9 mouse cellular contexts compared by ENCODE assay signal in the genomic region with DNA sequence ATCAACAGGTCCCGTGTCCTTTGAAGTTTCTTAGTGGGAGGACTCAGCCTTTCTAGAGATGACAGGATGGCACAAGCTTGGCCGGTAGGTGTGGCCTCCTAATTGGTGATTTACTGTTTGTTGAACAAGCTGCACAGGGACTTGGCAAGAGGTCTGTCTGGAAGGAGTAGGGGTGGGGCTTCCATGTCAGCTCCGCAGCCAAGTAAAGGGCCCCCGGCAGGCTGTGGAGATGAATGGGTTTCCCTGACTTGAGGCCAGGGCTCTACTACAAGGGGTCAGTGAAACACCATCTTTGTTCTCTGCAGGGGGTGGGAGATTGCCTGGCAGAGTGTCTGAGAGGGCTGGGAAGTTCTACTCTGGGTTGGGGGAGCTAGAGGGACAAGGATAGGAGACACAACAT.
DNase-seq lines count a peak whose midpoint lies in the region; ATAC-seq and TF ChIP-seq lines count a peak whose summit lies in the region.
"Had no signal": no experiment of that assay in that cellular context is flagged by ENCODE, and none has a peak within 500 bp of the region (broad histone marks: within the 10 kb centered on the region; RNA-seq: fewer than 3 reads in every experiment).

No protein-coding gene starts in this region.

- 22% methylated on average over 4 of the region's 4 CpGs for WGBS in lung, adult 2 months
- 11% methylated on average over 4 of the region's 4 CpGs for WGBS in embryonic facial prominence, embryonic 10.5 days
- 8% methylated on average over 4 of the region's 4 CpGs for WGBS in kidney, embryonic 16.5 days
- 3% methylated on average over 4 of the region's 4 CpGs for WGBS in neural tube, embryonic 13.5 days

- TF ChIP-seq POLR2A in lung, adult 2 months (IDR thresholded peaks at IDR 0.05; ENCODE audit: borderline replicate concordance, extremely low read depth, low read depth, low read length), result no peak

- no peak overlapping the region for H3K4me2 ChIP-seq in kidney, embryonic 16.5 days (replicated peaks; ENCODE audit: low read depth, low read length)
- H3K4me2 ChIP-seq in neural tube, embryonic 13.5 days, result no peak overlapping the region
- H3K4me2 ChIP-seq: midbrain, embryonic 12.5 days had no signal

- peak; percentile 66 for ATAC-seq in kidney, embryonic 16.5 days (ENCODE audit: low FRiP score, low TSS enrichment)
- ATAC-seq in neural tube, embryonic 13.5 days (ENCODE audit: low read depth), result peak; percentile 66

- no peaks in the 10 kb centered on the region; the same call in 1 of the 2 replicates for H3K4me1 ChIP-seq in lung, adult 2 months (ENCODE audit: control insufficient read depth, insufficient read depth, low read length)
- H3K4me1 ChIP-seq in embryonic facial prominence, embryonic 10.5 days, result peaks cover 57% of the 10 kb centered on the region
- peaks cover 21% of the 10 kb centered on the region for H3K4me1 ChIP-seq in kidney, embryonic 16.5 days (ENCODE audit: insufficient read depth, low read length)
- peaks cover 39% of the 10 kb centered on the region for H3K4me1 ChIP-seq in neural tube, embryonic 13.5 days (replicated peaks)

- peak overlapping the region; percentile 55 for H3K27ac ChIP-seq in embryonic facial prominence, embryonic 10.5 days (replicated peaks)
- H3K27ac ChIP-seq in kidney, embryonic 16.5 days (ENCODE audit: low read length), result no peak overlapping the region
- no peak overlapping the region for H3K27ac ChIP-seq in neural tube, embryonic 13.5 days (replicated peaks)
- H3K27ac ChIP-seq: midbrain, embryonic 12.5 days had no signal

- TF ChIP-seq CTCF in lung, adult 2 months (IDR thresholded peaks at IDR 0.05; ENCODE audit: insufficient read depth, low read length), result no peak

- no peaks in the 10 kb centered on the region for H3K36me3 ChIP-seq in embryonic facial prominence, embryonic 10.5 days (replicated peaks)
- H3K36me3 ChIP-seq in kidney, embryonic 16.5 days (ENCODE audit: insufficient read depth, low read length), result no peaks in the 10 kb centered on the region
- H3K36me3 ChIP-seq in neural tube, embryonic 13.5 days, result no peaks in the 10 kb centered on the region
- H3K36me3 ChIP-seq: midbrain, embryonic 12.5 days had no signal

- peak; percentile 9 to 29 for DNase-seq in lung, adult 18-20 months
- no peak for DNase-seq in lung, adult 2 months
- peak; percentile 36 for DNase-seq in embryonic facial prominence, embryonic 10.5 days (ENCODE audit: low spot score)
- no peak for DNase-seq in cerebellum, adult 18-20 months
- DNase-seq in right cerebral cortex, postnatal 25 days, result no peak
- DNase-seq in thymus, postnatal 25 days, result no peak

- no peaks in the 10 kb centered on the region for H3K9me3 ChIP-seq in embryonic facial prominence, embryonic 10.5 days
- H3K9me3 ChIP-seq in kidney, embryonic 16.5 days (ENCODE audit: low read length), result no peaks in the 10 kb centered on the region
- no peaks in the 10 kb centered on the region for H3K9me3 ChIP-seq in neural tube, embryonic 13.5 days
- H3K9me3 ChIP-seq: midbrain, embryonic 12.5 days had no signal

- H3K9ac ChIP-seq in kidney, embryonic 16.5 days (replicated peaks; ENCODE audit: low read length), result no peak overlapping the region
- 0 out of 2 replicates have a peak overlapping the region, but pooled peaks have one; percentile 34 for H3K9ac ChIP-seq in neural tube, embryonic 13.5 days
- H3K9ac ChIP-seq: midbrain, embryonic 12.5 days had no signal

- peaks cover 21% of the 10 kb centered on the region; the same call in 1 of the 2 replicates for H3K27me3 ChIP-seq in embryonic facial prominence, embryonic 10.5 days (replicated peaks; ENCODE audit: low read depth, poor library complexity, severe bottlenecking)
- no peaks in the 10 kb centered on the region for H3K27me3 ChIP-seq in kidney, embryonic 16.5 days (ENCODE audit: insufficient read depth, low read length)
- peaks cover 16% of the 10 kb centered on the region for H3K27me3 ChIP-seq in neural tube, embryonic 13.5 days

- H3K4me3 ChIP-seq in lung, adult 2 months (replicated peaks; ENCODE audit: extremely low read depth, low read depth, low read length), result no peak overlapping the region
- H3K4me3 ChIP-seq in embryonic facial prominence, embryonic 10.5 days, result 0 out of 2 replicates have a peak overlapping the region, but pooled peaks have one; percentile 8
- no peak overlapping the region for H3K4me3 ChIP-seq in kidney, embryonic 16.5 days (ENCODE audit: low read length)
- H3K4me3 ChIP-seq in neural tube, embryonic 13.5 days, result no peak overlapping the region
- H3K4me3 ChIP-seq: midbrain, embryonic 12.5 days had no signal

Comparison
In these comparisons a context has a peak if more than half of its experiments do, and no peak if none do; other contexts are left out.
1. DNase-seq: peak in lung, adult 18-20 months (2 of 2) and embryonic facial prominence, embryonic 10.5 days (single experiment); none in lung, adult 2 months (single experiment), cerebellum, adult 18-20 months (0 of 2), right cerebral cortex, postnatal 25 days (single experiment) and thymus, postnatal 25 days (single experiment).